24 mouse cellular contexts compared by ENCODE assay signal in genomic region chr3:95955318-95955717, GRCm38 (mm10). TPM values are rescaled to one million over a fixed set of nuclear protein-coding genes. Genes with fewer than 3 reads are reported as not detected.
"Had no signal": no experiment of that assay in that cellular context is flagged by ENCODE, and none has a peak within 500 bp of the region (broad histone marks: within the 10 kb centered on the region; RNA-seq: fewer than 3 reads in every experiment).

No protein-coding gene starts in this region.

- DNase-seq: gastrocnemius, postnatal 14 days; gastrocnemius, postnatal 36 days; heart, adult 11 months; heart, postnatal 10 days; heart, postnatal 36 days; kidney, adult 11 months; kidney, adult 2 months; kidney, adult 9 months; kidney, postnatal 14 days; kidney, postnatal 4 days; liver had no signal

- H3K4me3 ChIP-seq: hindbrain, embryonic 13.5 days; hindbrain, embryonic 15.5 days; kidney, embryonic 15.5 days; layer of hippocampus, adult 2 months; left cerebral cortex, adult 2 months; limb, embryonic 10.5 days; limb, embryonic 12.5 days had no signal

- ATAC-seq: hindbrain, postnatal 0 days; intestine, embryonic 16.5 days had no signal

- H3K9me3 ChIP-seq: hindbrain, embryonic 13.5 days; hindbrain, embryonic 15.5 days; kidney, embryonic 15.5 days; limb, embryonic 10.5 days; limb, embryonic 12.5 days had no signal

- H3K36me3 ChIP-seq: hindbrain, embryonic 13.5 days; hindbrain, embryonic 15.5 days; kidney, embryonic 15.5 days; limb, embryonic 10.5 days; limb, embryonic 12.5 days had no signal

- H3K27me3 ChIP-seq: hindbrain, embryonic 13.5 days; hindbrain, embryonic 15.5 days; kidney, embryonic 15.5 days; limb, embryonic 12.5 days had no signal

- H3K27ac ChIP-seq: hindbrain, embryonic 13.5 days; hindbrain, embryonic 15.5 days; hindbrain, postnatal 0 days; kidney, embryonic 15.5 days; kidney, postnatal 0 days; layer of hippocampus, adult 2 months; left cerebral cortex, adult 2 months; limb, embryonic 10.5 days; limb, embryonic 12.5 days; liver, embryonic 14.5 days had no signal

- H3K9ac ChIP-seq: hindbrain, embryonic 13.5 days; hindbrain, embryonic 15.5 days; kidney, embryonic 15.5 days; limb, embryonic 12.5 days; liver, embryonic 14.5 days had no signal

- H3K4me2 ChIP-seq: hindbrain, embryonic 13.5 days; hindbrain, embryonic 15.5 days; kidney, embryonic 15.5 days; limb, embryonic 12.5 days; liver, embryonic 11.5 days had no signal

RNA-seq across cellular contexts. Expression of gene Car14, which starts 50.8 kb away (rescaled TPM):
- total RNA-seq: hematopoietic stem cell, adult 5-6 weeks had no signal
